9 mouse cellular contexts compared by ENCODE assay signal in the genomic region with DNA sequence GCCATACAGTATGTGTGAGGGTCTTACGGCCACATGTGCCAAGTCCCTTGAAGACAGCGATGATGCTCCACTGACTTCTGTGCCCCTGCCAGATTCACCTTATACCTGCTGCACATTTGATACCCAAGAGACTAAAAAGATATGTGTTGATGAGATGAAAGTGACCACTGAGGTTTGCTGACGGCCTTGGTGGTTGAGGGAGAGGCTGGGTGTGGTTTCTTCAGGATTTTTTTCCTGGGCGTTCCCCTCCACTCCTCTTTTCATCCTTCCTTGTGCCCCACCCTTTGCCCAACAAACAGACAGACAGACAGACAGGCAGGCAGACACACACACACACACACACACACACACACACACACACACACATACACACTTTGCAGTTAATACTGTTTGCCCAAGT.
"Had no signal": no experiment of that assay in that cellular context is flagged by ENCODE, and none has a peak within 500 bp of the region (broad histone marks: within the 10 kb centered on the region; RNA-seq: fewer than 3 reads in every experiment).

No protein-coding gene starts in this region.

- DNase-seq: kidney, postnatal 10 days; kidney, postnatal 4 days; left cerebral cortex, postnatal 4 days; lung, adult 18-20 months; midbrain, embryonic 14.5 days; retina, postnatal 1 day; right cerebral cortex, postnatal 4 days; spleen, adult 18-20 months; thymus, adult 2 months had no signal
